Mouse (Mus musculus) CH12.LX (cell line): ENCODE data around the gene Chit1.

Source experiments
- POLR2A ChIP-seq: IDR thresholded peaks from 2 replicates; pipeline ENCODE4 v1.6.1; 2011; ENCODE audit warnings: low read depth, mild to moderate bottlenecking, improper control_type of control experiment, low read length
- SIN3A ChIP-seq: IDR thresholded peaks from 2 replicates; pipeline ENCODE4 v1.6.1; 2012; ENCODE audit warnings: low read length, improper control_type of control experiment, inconsistent platforms

- TF ChIP-seq SIN3A, result no peak
- no peak for TF ChIP-seq POLR2A
These were observed 25.0 kb upstream of the Chit1 start for GRCm38 (mm10) chr1:134086017-134086416.
